Mouse (Mus musculus) myocyte (in vitro differentiated cells): ENCODE results near the gene Klhl30. TPM values are rescaled to one million over a fixed set of nuclear protein-coding genes. Genes with fewer than 3 reads are reported as not detected.

Source experiments
- H3K27me3 ChIP-seq: one replicate; pipeline ENCODE4 v1.6.1; 2011; ENCODE audit not compliant: control insufficient read depth, insufficient read depth, insufficient read length
- H3K36me3 ChIP-seq: one replicate; pipeline ENCODE4 v1.6.1; 2011; ENCODE audit not compliant: control insufficient read depth, insufficient read depth
- H3K4me2 ChIP-seq: one replicate; pipeline ENCODE4 v1.6.1; 2011; ENCODE audit warnings: low read depth, control low read depth
- H3K4me3 ChIP-seq: one replicate; pipeline ENCODE4 v1.5.1; 2011; ENCODE audit warnings: mild to moderate bottlenecking, control low read depth, moderate library complexity
- H3K79me2 ChIP-seq: one replicate; pipeline ENCODE4 v1.6.1; 2011; ENCODE audit not compliant: control insufficient read depth, insufficient read depth
- H3ac ChIP-seq: one replicate; pipeline ENCODE4 v1.6.1; 2011; ENCODE audit not compliant: control insufficient read depth, insufficient read length
- CEBPB ChIP-seq: IDR thresholded peaks from 2 replicates; pipeline ENCODE4 v1.6.1; 2011; ENCODE audit warnings: mild to moderate bottlenecking, moderate library complexity; ENCODE audit not compliant: poor library complexity, insufficient read depth, severe bottlenecking
- E2F4 ChIP-seq: IDR thresholded peaks from one replicate; pipeline ENCODE4 v1.6.1; 2011; ENCODE audit warnings: mild to moderate bottlenecking, control low read depth, moderate library complexity; ENCODE audit not compliant: insufficient read depth
- MAX ChIP-seq: IDR thresholded peaks from one replicate; pipeline ENCODE4 v1.6.1; 2011; ENCODE audit warnings: low read depth, mild to moderate bottlenecking, control low read depth
- MYOD1 ChIP-seq, 3 experiments: IDR thresholded peaks; one replicate each; pipeline ENCODE4 v1.6.1; 2011; ENCODE audit warnings: control low read depth in 2 of 3, low read depth in 2 of 3, mild to moderate bottlenecking in 2 of 3, moderate library complexity in 1 of 3; ENCODE audit not compliant: insufficient read length in 2 of 3, control insufficient read depth in 1 of 3
- MYOG ChIP-seq, 3 experiments: IDR thresholded peaks; one replicate each; pipeline ENCODE4 v1.6.1; 2011; ENCODE audit warnings: control low read depth in 2 of 3, low read depth in 2 of 3, mild to moderate bottlenecking in 2 of 3; ENCODE audit not compliant: insufficient read length in 2 of 3, control insufficient read depth in 1 of 3, insufficient read depth in 1 of 3
- POLR2A ChIP-seq: IDR thresholded peaks from one replicate; pipeline ENCODE4 v1.6.1; 2011; ENCODE audit warnings: low read depth, mild to moderate bottlenecking, control low read depth, moderate library complexity; ENCODE audit not compliant: insufficient read length
- POLR2AphosphoS2 ChIP-seq: IDR thresholded peaks from one replicate; pipeline ENCODE4 v1.6.1; 2011; ENCODE audit warnings: low read depth, control low read depth; ENCODE audit not compliant: insufficient read length
- REST ChIP-seq: IDR thresholded peaks from one replicate; pipeline ENCODE4 v1.6.1; 2011; ENCODE audit warnings: mild to moderate bottlenecking, control low read depth, moderate library complexity; ENCODE audit not compliant: insufficient read depth, insufficient read length
- SRF ChIP-seq: IDR thresholded peaks from one replicate; pipeline ENCODE4 v1.6.1; 2011; ENCODE audit warnings: low read depth; ENCODE audit not compliant: control insufficient read depth, insufficient read length
- TCF12 ChIP-seq: IDR thresholded peaks from one replicate; pipeline ENCODE4 v1.6.1; 2011; ENCODE audit warnings: mild to moderate bottlenecking, control low read depth; ENCODE audit not compliant: poor library complexity, insufficient read depth, severe bottlenecking
- TCF3 ChIP-seq: IDR thresholded peaks from one replicate; pipeline ENCODE4 v1.6.1; 2011; ENCODE audit warnings: low read depth, control low read depth; ENCODE audit not compliant: insufficient read length
- USF1 ChIP-seq: IDR thresholded peaks from one replicate; pipeline ENCODE4 v1.6.1; 2011; ENCODE audit warnings: low read depth, mild to moderate bottlenecking, control low read depth, moderate library complexity
- polyA plus RNA-seq: library from polyadenylated mRNA; unstranded; fragments of >200 nt; fragmentation: generic; extraction: Trizol; gene quantifications from one replicate; pipeline ENCODE4 v1.2.1, GENCODE M21; 2012; ENCODE audit warnings: missing spikeins

The Klhl30 gene
- polyA plus RNA-seq, 1 experiment = 106 TPM

GRCm38 (mm10) chr1:91380453-91381090, 29.8 kb downstream of the Klhl30 start:
- no peak overlapping the region for H3K4me2 ChIP-seq
- no peak overlapping the region for H3ac ChIP-seq
- peaks cover 81% of the 10 kb centered on the region for H3K36me3 ChIP-seq
- no peaks in the 10 kb centered on the region for H3K27me3 ChIP-seq
- H3K79me2 ChIP-seq = no peaks in the 10 kb centered on the region
- TF ChIP-seq CEBPB (0 out of 2 replicates have a peak, but pooled peaks have one; percentile 12), MAX (no peak)
- H3K4me3 ChIP-seq = no peak overlapping the region

DNA sequence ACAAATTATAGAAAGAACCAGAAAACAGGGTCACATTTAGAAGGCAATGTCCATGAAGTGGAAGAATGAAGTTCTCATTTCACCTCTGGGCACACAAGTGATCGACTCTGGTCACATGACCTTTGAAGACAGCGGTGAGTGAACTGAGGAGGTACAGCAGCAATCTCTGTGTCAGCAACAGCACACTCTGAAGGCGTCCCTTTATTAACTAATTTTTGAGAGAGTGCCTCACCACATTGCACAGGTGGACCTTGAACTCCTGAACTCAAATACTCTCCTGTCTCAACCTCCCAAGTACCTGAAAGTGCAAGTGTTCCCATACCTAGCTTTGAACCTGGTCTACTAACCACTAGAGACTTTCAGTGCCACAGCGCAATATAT, 30.3 kb downstream of the Klhl30 start:
- H3K4me3 ChIP-seq = no peak overlapping the region
- TF ChIP-seq USF1 (no peak), POLR2AphosphoS2 (no peak), MYOD1 (IDR thresholded peaks at IDR 0.05; ENCODE audit: control insufficient read depth in 1 of 3, insufficient read length in 2 of 3, low read depth in 2 of 3) (no peak), MYOG (IDR thresholded peaks at IDR 0.05; ENCODE audit: control insufficient read depth in 1 of 3, insufficient read depth in 1 of 3, insufficient read length in 2 of 3, low read depth in 2 of 3) (no peak), MAX (no peak), SRF (no peak), POLR2A (no peak), REST (no peak), CEBPB (no peak)
- no peaks in the 10 kb centered on the region for H3K27me3 ChIP-seq
- H3K36me3 ChIP-seq = peaks cover 77% of the 10 kb centered on the region
- H3K4me2 ChIP-seq = no peak overlapping the region
- no peak overlapping the region for H3ac ChIP-seq
- no peaks in the 10 kb centered on the region for H3K79me2 ChIP-seq

GRCm38 (mm10) chr1:91390369-91390768, 39.6 kb downstream of the Klhl30 start:
- no peak for TF ChIP-seq TCF12
- no peak for TF ChIP-seq REST
- TF ChIP-seq POLR2A = no peak
- TF ChIP-seq MYOG (IDR thresholded peaks at IDR 0.05; ENCODE audit: control insufficient read depth in 1 of 3, insufficient read depth in 1 of 3, insufficient read length in 2 of 3, low read depth in 2 of 3) = no peak
- TF ChIP-seq CEBPB = no peak
- no peak for TF ChIP-seq POLR2AphosphoS2
- no peak for TF ChIP-seq E2F4
- TF ChIP-seq USF1 = no peak

GRCm38 (mm10) chr1:91397927-91398259, 47.1 kb downstream of the Klhl30 start:
- H3K27me3 ChIP-seq = no peaks in the 10 kb centered on the region
- peak overlapping the region; percentile 73 for H3K4me3 ChIP-seq
- peak overlapping the region; percentile 86 for H3K4me2 ChIP-seq
- H3K36me3 ChIP-seq = peaks cover 17% of the 10 kb centered on the region
- no peak for TF ChIP-seq POLR2AphosphoS2
- H3ac ChIP-seq = peak overlapping the region; percentile 95
- peaks cover 56% of the 10 kb centered on the region for H3K79me2 ChIP-seq

More at GRCm38 (mm10) chr1:91390369-91390768, 39.6 kb downstream of the Klhl30 start:
- Histone ChIP-seq H3K36me3 (peaks cover 59% of the 10 kb centered on the region), H3K79me2 (peaks cover 51% of the 10 kb centered on the region), H3K27me3 (no peaks in the 10 kb centered on the region), H3ac (no peak overlapping the region), H3K4me2 (no peak overlapping the region), H3K4me3 (no peak overlapping the region)

DNA sequence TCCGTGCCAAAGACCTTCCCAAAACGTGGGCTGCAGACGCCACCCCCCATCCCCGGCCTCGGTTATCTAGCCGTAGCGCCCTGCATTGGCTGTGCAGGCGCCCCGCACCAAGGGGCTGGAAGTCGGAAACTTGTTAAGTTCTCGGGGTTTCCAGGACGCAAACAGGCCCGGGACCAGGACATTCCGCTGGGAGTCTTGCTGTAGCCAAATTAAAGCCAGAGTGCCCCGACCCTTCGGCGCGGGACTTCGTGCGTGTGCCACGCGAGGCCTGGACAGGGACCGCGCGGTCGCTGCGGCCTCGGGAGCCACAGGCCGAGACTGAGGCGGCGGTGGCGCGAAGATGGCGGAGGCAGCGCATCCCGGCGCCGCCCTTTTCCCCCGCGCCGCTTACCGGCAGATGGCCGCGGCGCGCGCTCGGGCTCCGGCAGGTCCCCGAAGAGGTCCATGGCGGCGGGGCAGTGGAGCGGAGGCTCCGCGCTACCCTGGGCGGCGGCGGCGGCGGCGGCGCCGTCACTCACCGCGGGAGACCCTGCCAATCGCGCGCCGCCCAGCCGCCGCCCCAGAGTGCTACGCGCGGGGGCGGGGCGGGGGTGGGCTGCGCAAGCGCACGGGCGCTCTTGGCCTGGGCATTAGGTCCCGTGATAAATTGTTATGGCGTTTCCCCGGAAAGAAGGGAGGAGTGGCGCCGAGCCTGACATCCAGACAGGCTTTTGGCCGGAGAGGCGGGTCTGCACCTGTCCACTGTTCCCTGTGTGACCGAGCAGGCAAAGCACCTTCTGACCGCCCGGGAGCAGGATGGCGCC, 47.6 kb downstream of the Klhl30 start, which contains the start of gene Ilkap:
Gene Ilkap, minus strand, starts transcription at position 556 of the 803 bp plus-strand sequence.
- Histone ChIP-seq H3K36me3 (peaks cover 11% of the 10 kb centered on the region), H3K4me3 (peak within 1 kb of the TSS; percentile 73), H3ac (peak within 1 kb of the TSS; percentile 95), H3K4me2 (peak within 1 kb of the TSS; percentile 86), H3K27me3 (no peaks in the 10 kb centered on the region), H3K79me2 (peaks cover 50% of the 10 kb centered on the region)
- TF ChIP-seq REST (no peak), SRF (no peak), POLR2A (peak; percentile 63), MAX (no peak), POLR2AphosphoS2 (peak; percentile 57), MYOG (IDR thresholded peaks at IDR 0.05; ENCODE audit: control insufficient read depth in 1 of 3, insufficient read depth in 1 of 3, insufficient read length in 2 of 3, low read depth in 2 of 3) (peak in 2 of 3 experiments; percentile 6 to 77), CEBPB (no peak), MYOD1 (IDR thresholded peaks at IDR 0.05; ENCODE audit: control insufficient read depth in 1 of 3, insufficient read length in 2 of 3, low read depth in 2 of 3) (peak in 2 of 3 experiments; percentile 68 to 81), TCF3 (no peak), USF1 (peak; percentile 23), TCF12 (no peak), E2F4 (no peak)
